Mouse (Mus musculus): ENCODE measurements around the gene Gdpgp1. TPM values are rescaled to one million over a fixed set of nuclear protein-coding genes. Genes with fewer than 3 reads are reported as not detected.
A peak's percentile ranks its signal among the peaks of the same experiment; 100 is the strongest.

Gene Gdpgp1
- polyA plus RNA-seq, 1 experiment = 4.3 TPM

GRCm38 (mm10) chr7:80252886-80253285, 20.2 kb downstream of the Gdpgp1 start:
- H3K27me3 ChIP-seq (ENCODE audit: control insufficient read depth, insufficient read depth, low read length, poor library complexity, severe bottlenecking) = no peaks in the 10 kb centered on the region
- peaks cover 2% of the 10 kb centered on the region for H3K4me1 ChIP-seq (ENCODE audit: control insufficient read depth, insufficient read depth, low read length)
- no peaks in the 10 kb centered on the region for H3K36me3 ChIP-seq (ENCODE audit: control insufficient read depth, insufficient read depth, low read length, poor library complexity, severe bottlenecking)
- no peak overlapping the region for H3K27ac ChIP-seq (ENCODE audit: insufficient read depth, low read length)
- no peak overlapping the region for H3K9ac ChIP-seq (ENCODE audit: low read depth, poor library complexity, severe bottlenecking)
- H3K4me3 ChIP-seq (ENCODE audit: low read depth, low read length) = no peak overlapping the region
- TF ChIP-seq CTCF (IDR thresholded peaks at IDR 0.05; ENCODE audit: low read depth, low read length) (no peak), EP300 (IDR thresholded peaks at IDR 0.05; ENCODE audit: insufficient read depth, low read depth, low read length) (no peak), POLR2A (IDR thresholded peaks at IDR 0.05; ENCODE audit: insufficient read depth, low read length) (no peak)
- H3K9me3 ChIP-seq (replicated peaks; ENCODE audit: control insufficient read depth, insufficient read depth, low read length, poor library complexity, severe bottlenecking) = no peaks in the 10 kb centered on the region

GRCm38 (mm10) chr7:80255981-80256380, 23.3 kb downstream of the Gdpgp1 start:
- Histone ChIP-seq H3K4me3 (ENCODE audit: low read depth, low read length) (no peak overlapping the region), H3K4me1 (ENCODE audit: control insufficient read depth, insufficient read depth, low read length) (peaks cover 2% of the 10 kb centered on the region), H3K9ac (ENCODE audit: low read depth, poor library complexity, severe bottlenecking) (no peak overlapping the region), H3K9me3 (replicated peaks; ENCODE audit: control insufficient read depth, insufficient read depth, low read length, poor library complexity, severe bottlenecking) (no peaks in the 10 kb centered on the region), H3K27me3 (ENCODE audit: control insufficient read depth, insufficient read depth, low read length, poor library complexity, severe bottlenecking) (no peaks in the 10 kb centered on the region), H3K36me3 (ENCODE audit: control insufficient read depth, insufficient read depth, low read length, poor library complexity, severe bottlenecking) (no peaks in the 10 kb centered on the region), H3K27ac (ENCODE audit: insufficient read depth, low read length) (no peak overlapping the region)
- TF ChIP-seq POLR2A (IDR thresholded peaks at IDR 0.05; ENCODE audit: insufficient read depth, low read length) (no peak), EP300 (IDR thresholded peaks at IDR 0.05; ENCODE audit: insufficient read depth, low read depth, low read length) (no peak), CTCF (IDR thresholded peaks at IDR 0.05; ENCODE audit: low read depth, low read length) (no peak)

DNA sequence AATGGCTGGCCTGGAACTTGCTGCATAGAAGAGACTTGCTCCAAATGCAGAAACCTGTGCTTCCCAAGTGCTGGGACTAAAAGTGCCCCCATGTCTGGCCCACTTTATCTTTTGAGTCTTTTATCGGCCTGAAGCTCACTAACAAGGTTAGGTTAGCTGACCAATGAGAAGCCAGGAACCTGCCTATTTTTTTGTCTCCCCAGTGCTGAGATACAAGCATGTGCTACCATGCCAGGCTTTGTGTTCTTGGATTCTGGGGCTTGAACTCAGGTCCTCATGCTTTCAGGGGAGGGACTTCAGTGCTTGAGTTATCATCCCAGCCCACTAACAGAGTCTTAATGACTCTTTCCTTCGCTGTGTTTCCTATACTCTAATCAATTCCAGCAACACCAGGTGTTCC, 25.0 kb downstream of the Gdpgp1 start:
- H3K9me3 ChIP-seq (replicated peaks; ENCODE audit: control insufficient read depth, insufficient read depth, low read length, poor library complexity, severe bottlenecking) = no peaks in the 10 kb centered on the region
- H3K36me3 ChIP-seq (ENCODE audit: control insufficient read depth, insufficient read depth, low read length, poor library complexity, severe bottlenecking) = no peaks in the 10 kb centered on the region
- peak overlapping the region; percentile 5; the same call in 1 of the 2 replicates for H3K9ac ChIP-seq (ENCODE audit: low read depth, poor library complexity, severe bottlenecking)
- no peaks in the 10 kb centered on the region for H3K27me3 ChIP-seq (ENCODE audit: control insufficient read depth, insufficient read depth, low read length, poor library complexity, severe bottlenecking)
- no peak for TF ChIP-seq EP300 (IDR thresholded peaks at IDR 0.05; ENCODE audit: insufficient read depth, low read depth, low read length)
- no peak for TF ChIP-seq CTCF (IDR thresholded peaks at IDR 0.05; ENCODE audit: low read depth, low read length)
- no peak for TF ChIP-seq POLR2A (IDR thresholded peaks at IDR 0.05; ENCODE audit: insufficient read depth, low read length)
- no peak overlapping the region for H3K27ac ChIP-seq (ENCODE audit: insufficient read depth, low read length)
- no peak overlapping the region for H3K4me3 ChIP-seq (ENCODE audit: low read depth, low read length)
- H3K4me1 ChIP-seq (ENCODE audit: control insufficient read depth, insufficient read depth, low read length) = peaks cover 2% of the 10 kb centered on the region

DNA sequence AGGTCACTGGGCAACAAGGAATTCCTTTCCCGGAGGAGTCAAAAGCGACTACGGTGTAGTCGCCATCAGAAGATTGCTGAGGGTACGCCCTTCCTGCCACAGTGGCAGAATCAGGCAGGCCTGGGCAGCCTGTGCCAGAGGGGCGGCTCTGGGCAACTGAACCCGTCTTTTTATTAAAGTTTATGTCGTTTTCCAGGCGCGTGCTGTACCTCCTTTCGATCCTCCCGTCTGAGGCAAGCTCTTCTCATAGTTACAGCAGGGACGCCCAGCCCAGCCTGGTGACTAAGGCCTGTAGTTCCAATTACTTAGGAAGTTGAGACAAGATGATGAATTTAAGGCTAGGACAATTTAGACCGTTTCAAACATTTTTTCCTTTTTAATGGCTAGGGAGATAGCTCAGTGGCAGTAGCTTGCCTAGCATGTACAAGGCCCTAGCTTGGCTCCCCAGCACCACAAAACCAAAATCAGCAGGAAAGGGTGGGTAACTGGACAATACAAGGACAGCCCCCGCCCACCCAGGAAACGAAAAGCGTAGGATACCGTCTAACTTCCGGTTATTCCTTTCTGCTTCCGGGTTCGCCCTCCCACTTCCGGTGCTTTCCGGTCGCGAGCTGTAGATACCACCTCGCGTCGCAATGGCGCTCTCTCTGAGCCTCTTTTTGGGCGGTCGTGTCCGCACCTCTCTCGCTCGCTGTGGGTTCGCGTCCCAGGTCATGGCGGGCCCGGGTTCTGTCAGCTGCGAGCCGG, 28.1 kb downstream of the Gdpgp1 start, which contains the start of gene Ngrn:
TSS of gene Ngrn (plus strand) at position 591 of the 747 bp plus-strand sequence.
- TF ChIP-seq CTCF (IDR thresholded peaks at IDR 0.05; ENCODE audit: low read depth, low read length) (no peak), EP300 (IDR thresholded peaks at IDR 0.05; ENCODE audit: insufficient read depth, low read depth, low read length) (no peak), POLR2A (IDR thresholded peaks at IDR 0.05; ENCODE audit: insufficient read depth, low read length) (peak; percentile 62)
- peak within 1 kb of the TSS; percentile 92 for H3K4me3 ChIP-seq (ENCODE audit: low read depth, low read length)

GRCm38 (mm10) chr7:80261372-80261990, 28.8 kb downstream of the Gdpgp1 start:
- Histone ChIP-seq H3K27me3 (ENCODE audit: control insufficient read depth, insufficient read depth, low read length, poor library complexity, severe bottlenecking) (no peaks in the 10 kb centered on the region), H3K27ac (ENCODE audit: insufficient read depth, low read length) (peak overlapping the region; percentile 66), H3K9me3 (replicated peaks; ENCODE audit: control insufficient read depth, insufficient read depth, low read length, poor library complexity, severe bottlenecking) (no peaks in the 10 kb centered on the region), H3K36me3 (ENCODE audit: control insufficient read depth, insufficient read depth, low read length, poor library complexity, severe bottlenecking) (peaks cover 26% of the 10 kb centered on the region), H3K4me3 (ENCODE audit: low read depth, low read length) (peak overlapping the region; percentile 92), H3K9ac (ENCODE audit: low read depth, poor library complexity, severe bottlenecking) (peak overlapping the region; percentile 82), H3K4me1 (ENCODE audit: control insufficient read depth, insufficient read depth, low read length) (peaks cover 2% of the 10 kb centered on the region)
- TF ChIP-seq POLR2A (IDR thresholded peaks at IDR 0.05; ENCODE audit: insufficient read depth, low read length) (no peak), CTCF (IDR thresholded peaks at IDR 0.05; ENCODE audit: low read depth, low read length) (no peak), EP300 (IDR thresholded peaks at IDR 0.05; ENCODE audit: insufficient read depth, low read depth, low read length) (no peak)

More for the DNA sequence above, 28.1 kb downstream of the Gdpgp1 start, which contains the start of gene Ngrn:
- Histone ChIP-seq H3K27me3 (ENCODE audit: control insufficient read depth, insufficient read depth, low read length, poor library complexity, severe bottlenecking) (no peaks in the 10 kb centered on the region), H3K9me3 (replicated peaks; ENCODE audit: control insufficient read depth, insufficient read depth, low read length, poor library complexity, severe bottlenecking) (no peaks in the 10 kb centered on the region), H3K27ac (ENCODE audit: insufficient read depth, low read length) (peak within 1 kb of the TSS; percentile 66), H3K4me1 (ENCODE audit: control insufficient read depth, insufficient read depth, low read length) (peaks cover 2% of the 10 kb centered on the region), H3K36me3 (ENCODE audit: control insufficient read depth, insufficient read depth, low read length, poor library complexity, severe bottlenecking) (peaks cover 25% of the 10 kb centered on the region), H3K9ac (ENCODE audit: low read depth, poor library complexity, severe bottlenecking) (peak within 1 kb of the TSS; percentile 82)

- Histone ChIP-seq H3K27me3 (ENCODE audit: control insufficient read depth, insufficient read depth, low read length, poor library complexity, severe bottlenecking) (no peaks in the 10 kb centered on the region), H3K9ac (ENCODE audit: low read depth, poor library complexity, severe bottlenecking) (no peak overlapping the region), H3K4me1 (ENCODE audit: control insufficient read depth, insufficient read depth, low read length) (no peaks in the 10 kb centered on the region), H3K27ac (ENCODE audit: insufficient read depth, low read length) (no peak overlapping the region), H3K9me3 (replicated peaks; ENCODE audit: control insufficient read depth, insufficient read depth, low read length, poor library complexity, severe bottlenecking) (no peaks in the 10 kb centered on the region), H3K36me3 (ENCODE audit: control insufficient read depth, insufficient read depth, low read length, poor library complexity, severe bottlenecking) (peaks cover 28% of the 10 kb centered on the region), H3K4me3 (ENCODE audit: low read depth, low read length) (no peak overlapping the region)
- TF ChIP-seq EP300 (IDR thresholded peaks at IDR 0.05; ENCODE audit: insufficient read depth, low read depth, low read length) = no peak
Measured at GRCm38 (mm10) chr7:80264606-80265005, 31.9 kb downstream of the Gdpgp1 start.
